Mouse (Mus musculus): Measurements from ENCODE around the gene Gm42372. TPM values are rescaled to one million over a fixed set of nuclear protein-coding genes. Genes with fewer than 3 reads are reported as not detected.

Gene Gm42372
- polyA plus RNA-seq, 1 experiment from 2014 or later, result 0.32 TPM

GRCm38 (mm10) chr7:16995345-16995744 lies 12.5 kb downstream of the Gm42372 start:
- no peak overlapping the region for H3K27ac ChIP-seq (ENCODE audit: low read length)
- H3K4me2 ChIP-seq (ENCODE audit: low read depth, low read length), result peak overlapping the region; percentile 84
- peaks cover 51% of the 10 kb centered on the region for H3K4me1 ChIP-seq (ENCODE audit: control insufficient read depth, insufficient read depth, low read length)
- H3K27me3 ChIP-seq (replicated peaks; ENCODE audit: control insufficient read depth, insufficient read depth, low read length), result no peaks in the 10 kb centered on the region
- WGBS, result 79% methylated on average over 4 of the region's 4 CpGs
- H3K9ac ChIP-seq (ENCODE audit: low read depth, low read length), result peak overlapping the region; percentile 85
- no peak for ATAC-seq
- H3K36me3 ChIP-seq (ENCODE audit: control insufficient read depth, insufficient read depth, low read length), result peaks cover 4% of the 10 kb centered on the region
- H3K9me3 ChIP-seq (ENCODE audit: control insufficient read depth, low read length), result no peaks in the 10 kb centered on the region
- peak overlapping the region; percentile 74 for H3K4me3 ChIP-seq (ENCODE audit: low read length)

- Histone ChIP-seq H3K9me3 (ENCODE audit: control insufficient read depth, low read length) (no peaks in the 10 kb centered on the region), H3K36me3 (ENCODE audit: control insufficient read depth, insufficient read depth, low read length) (peaks cover 4% of the 10 kb centered on the region), H3K27me3 (replicated peaks; ENCODE audit: control insufficient read depth, insufficient read depth, low read length) (no peaks in the 10 kb centered on the region), H3K4me1 (ENCODE audit: control insufficient read depth, insufficient read depth, low read length) (peaks cover 47% of the 10 kb centered on the region), H3K27ac (ENCODE audit: low read length) (no peak overlapping the region), H3K4me2 (ENCODE audit: low read depth, low read length) (no peak overlapping the region), H3K4me3 (ENCODE audit: low read length) (no peak overlapping the region), H3K9ac (ENCODE audit: low read depth, low read length) (no peak overlapping the region)
- WGBS, result 71% methylated on average over 4 of the region's 4 CpGs
- ATAC-seq, result no peak
Measured at GRCm38 (mm10) chr7:16999233-16999632, 16.3 kb downstream of the Gm42372 start.

GRCm38 (mm10) chr7:16999650-17000049 lies 16.8 kb downstream of the Gm42372 start:
- H3K4me2 ChIP-seq (ENCODE audit: low read depth, low read length), result no peak overlapping the region
- 21% methylated on average over 4 of the region's 4 CpGs for WGBS

GRCm38 (mm10) chr7:17002375-17003195 lies 19.7 kb downstream of the Gm42372 start:
- peak; percentile 45 for ATAC-seq
- Histone ChIP-seq H3K9ac (ENCODE audit: low read depth, low read length) (0 out of 2 replicates have a peak overlapping the region, but pooled peaks have one; percentile 14), H3K9me3 (ENCODE audit: control insufficient read depth, low read length) (no peaks in the 10 kb centered on the region), H3K36me3 (ENCODE audit: control insufficient read depth, insufficient read depth, low read length) (peaks cover 10% of the 10 kb centered on the region), H3K27ac (ENCODE audit: low read length) (peak overlapping the region; percentile 92), H3K4me2 (ENCODE audit: low read depth, low read length) (no peak overlapping the region), H3K4me1 (ENCODE audit: control insufficient read depth, insufficient read depth, low read length) (peaks cover 34% of the 10 kb centered on the region), H3K27me3 (replicated peaks; ENCODE audit: control insufficient read depth, insufficient read depth, low read length) (no peaks in the 10 kb centered on the region), H3K4me3 (ENCODE audit: low read length) (no peak overlapping the region)
- 15% methylated on average over 7 of the region's 7 CpGs for WGBS

More at GRCm38 (mm10) chr7:16999650-17000049, 16.8 kb downstream of the Gm42372 start:
- Histone ChIP-seq H3K4me1 (ENCODE audit: control insufficient read depth, insufficient read depth, low read length) (peaks cover 51% of the 10 kb centered on the region), H3K9ac (ENCODE audit: low read depth, low read length) (no peak overlapping the region), H3K36me3 (ENCODE audit: control insufficient read depth, insufficient read depth, low read length) (peaks cover 4% of the 10 kb centered on the region), H3K4me3 (ENCODE audit: low read length) (no peak overlapping the region), H3K9me3 (ENCODE audit: control insufficient read depth, low read length) (no peaks in the 10 kb centered on the region), H3K27me3 (replicated peaks; ENCODE audit: control insufficient read depth, insufficient read depth, low read length) (no peaks in the 10 kb centered on the region), H3K27ac (ENCODE audit: low read length) (no peak overlapping the region)
- no peak for ATAC-seq

GRCm38 (mm10) chr7:17003230-17003960 lies 20.5 kb downstream of the Gm42372 start:
- H3K9ac ChIP-seq (ENCODE audit: low read depth, low read length), result peak overlapping the region; percentile 54; the same call in 1 of the 2 replicates
- ATAC-seq, result peak; percentile 72
- H3K9me3 ChIP-seq (ENCODE audit: control insufficient read depth, low read length), result no peaks in the 10 kb centered on the region
- H3K27me3 ChIP-seq (replicated peaks; ENCODE audit: control insufficient read depth, insufficient read depth, low read length), result no peaks in the 10 kb centered on the region
- WGBS, result 66% methylated on average over 7 of the region's 7 CpGs
- peaks cover 30% of the 10 kb centered on the region for H3K4me1 ChIP-seq (ENCODE audit: control insufficient read depth, insufficient read depth, low read length)
- H3K4me2 ChIP-seq (ENCODE audit: low read depth, low read length), result 0 out of 2 replicates have a peak overlapping the region, but pooled peaks have one; percentile 3
- peak overlapping the region; percentile 94 for H3K27ac ChIP-seq (ENCODE audit: low read length)
- H3K4me3 ChIP-seq (ENCODE audit: low read length), result no peak overlapping the region
- peaks cover 13% of the 10 kb centered on the region for H3K36me3 ChIP-seq (ENCODE audit: control insufficient read depth, insufficient read depth, low read length)

- peaks cover 24% of the 10 kb centered on the region for H3K36me3 ChIP-seq (ENCODE audit: control insufficient read depth, insufficient read depth, low read length)
- H3K27me3 ChIP-seq (replicated peaks; ENCODE audit: control insufficient read depth, insufficient read depth, low read length), result no peaks in the 10 kb centered on the region
- H3K4me3 ChIP-seq (ENCODE audit: low read length), result no peak overlapping the region
- peak overlapping the region; percentile 94 for H3K27ac ChIP-seq (ENCODE audit: low read length)
- H3K9me3 ChIP-seq (ENCODE audit: control insufficient read depth, low read length), result no peaks in the 10 kb centered on the region
- H3K4me1 ChIP-seq (ENCODE audit: control insufficient read depth, insufficient read depth, low read length), result peaks cover 28% of the 10 kb centered on the region
- 0 out of 2 replicates have a peak overlapping the region, but pooled peaks have one; percentile 25 for H3K9ac ChIP-seq (ENCODE audit: low read depth, low read length)
- 74% methylated on average over 7 of the region's 7 CpGs for WGBS
- H3K4me2 ChIP-seq (ENCODE audit: low read depth, low read length), result no peak overlapping the region
- no peak for ATAC-seq
Measured at GRCm38 (mm10) chr7:17004716-17005115, 21.8 kb downstream of the Gm42372 start.

GRCm38 (mm10) chr7:17007300-17007699 lies 24.4 kb downstream of the Gm42372 start:
- no peaks in the 10 kb centered on the region for H3K9me3 ChIP-seq (ENCODE audit: control insufficient read depth, low read length)
- peak; percentile 17 for ATAC-seq
- H3K27me3 ChIP-seq (replicated peaks; ENCODE audit: control insufficient read depth, insufficient read depth, low read length), result no peaks in the 10 kb centered on the region
- no peak overlapping the region for H3K4me3 ChIP-seq (ENCODE audit: low read length)
- H3K4me2 ChIP-seq (ENCODE audit: low read depth, low read length), result no peak overlapping the region
- WGBS, result 77% methylated on average over 4 of the region's 4 CpGs
- peaks cover 31% of the 10 kb centered on the region for H3K36me3 ChIP-seq (ENCODE audit: control insufficient read depth, insufficient read depth, low read length)
- H3K27ac ChIP-seq (ENCODE audit: low read length), result peak overlapping the region; percentile 37; the same call in 1 of the 2 replicates
- H3K4me1 ChIP-seq (ENCODE audit: control insufficient read depth, insufficient read depth, low read length), result peaks cover 23% of the 10 kb centered on the region
- H3K9ac ChIP-seq (ENCODE audit: low read depth, low read length), result no peak overlapping the region

GRCm38 (mm10) chr7:17009326-17010009 lies 26.6 kb downstream of the Gm42372 start:
- Histone ChIP-seq H3K27ac (ENCODE audit: low read length) (no peak overlapping the region), H3K36me3 (ENCODE audit: control insufficient read depth, insufficient read depth, low read length) (peaks cover 42% of the 10 kb centered on the region), H3K4me3 (ENCODE audit: low read length) (no peak overlapping the region), H3K9ac (ENCODE audit: low read depth, low read length) (no peak overlapping the region), H3K9me3 (ENCODE audit: control insufficient read depth, low read length) (no peaks in the 10 kb centered on the region), H3K4me1 (ENCODE audit: control insufficient read depth, insufficient read depth, low read length) (peaks cover 11% of the 10 kb centered on the region), H3K4me2 (ENCODE audit: low read depth, low read length) (no peak overlapping the region), H3K27me3 (replicated peaks; ENCODE audit: control insufficient read depth, insufficient read depth, low read length) (no peaks in the 10 kb centered on the region)
- no peak for ATAC-seq
- 90% methylated on average over 16 of the region's 16 CpGs for WGBS

- no peak overlapping the region for H3K27ac ChIP-seq (ENCODE audit: low read length)
- no peak overlapping the region for H3K9ac ChIP-seq (ENCODE audit: low read depth, low read length)
- H3K36me3 ChIP-seq (ENCODE audit: control insufficient read depth, insufficient read depth, low read length), result peaks cover 47% of the 10 kb centered on the region
- ATAC-seq, result no peak
- 92% methylated on average over 5 of the region's 5 CpGs for WGBS
- no peak overlapping the region for H3K4me3 ChIP-seq (ENCODE audit: low read length)
- H3K4me2 ChIP-seq (ENCODE audit: low read depth, low read length), result no peak overlapping the region
- H3K4me1 ChIP-seq (ENCODE audit: control insufficient read depth, insufficient read depth, low read length), result peaks cover 6% of the 10 kb centered on the region
- no peaks in the 10 kb centered on the region for H3K9me3 ChIP-seq (ENCODE audit: control insufficient read depth, low read length)
- H3K27me3 ChIP-seq (replicated peaks; ENCODE audit: control insufficient read depth, insufficient read depth, low read length), result no peaks in the 10 kb centered on the region
Measured at GRCm38 (mm10) chr7:17010010-17010347, 27.1 kb downstream of the Gm42372 start.
